Mouse (Mus musculus) testis, adult 2 months (tissue): ENCODE results near the gene Bdh1. TPM values are rescaled to one million over a fixed set of nuclear protein-coding genes. Genes with fewer than 3 reads are reported as not detected.

Experiments used
- H3K27ac ChIP-seq: fragments of 200-500 bp; 2 replicates; pipeline ENCODE4 v1.5.1; 2012; ENCODE audit warnings: low read depth, low read length; ENCODE audit not compliant: control insufficient read depth, insufficient read depth
- H3K27me3 ChIP-seq: fragments of 200-500 bp; 2 replicates; pipeline ENCODE4 v1.6.1; 2012; ENCODE audit warnings: mild to moderate bottlenecking, low read length, moderate library complexity; ENCODE audit not compliant: control insufficient read depth, insufficient read depth
- H3K36me3 ChIP-seq: fragments of 200-500 bp; 2 replicates; pipeline ENCODE4 v1.6.1; 2012; ENCODE audit warnings: mild to moderate bottlenecking, low read length; ENCODE audit not compliant: control insufficient read depth, insufficient read depth
- H3K4me1 ChIP-seq: fragments of 200-500 bp; 2 replicates; pipeline ENCODE4 v1.6.1; 2012; ENCODE audit warnings: low read length; ENCODE audit not compliant: control insufficient read depth, insufficient read depth
- H3K4me3 ChIP-seq: fragments of 200-500 bp; 2 replicates; pipeline ENCODE4 v1.5.1; 2012; ENCODE audit warnings: low read depth, mild to moderate bottlenecking, low read length, moderate library complexity, mixed read lengths; ENCODE audit not compliant: control insufficient read depth
- CTCF ChIP-seq: fragments of 200-500 bp; IDR thresholded peaks from 2 replicates; pipeline ENCODE4 v1.5.1; 2012; ENCODE audit warnings: low read depth, mild to moderate bottlenecking, inconsistent platforms, low read length, moderate library complexity; ENCODE audit not compliant: control insufficient read depth, insufficient read depth, insufficient replicate concordance
- POLR2A ChIP-seq: fragments of 200-500 bp; IDR thresholded peaks from 2 replicates; pipeline ENCODE4 v1.6.1; 2012; ENCODE audit warnings: low read depth, mild to moderate bottlenecking, inconsistent platforms, low read length, moderate library complexity; ENCODE audit not compliant: control insufficient read depth
- polyA plus RNA-seq: library from polyadenylated mRNA; depleted of rRNA; stranded (reverse); fragments of >200 nt; gene quantifications from 2 replicates; pipeline ENCODE4 v1.2.3, GENCODE M21; 2012

Bdh1 gene
- polyA plus RNA-seq, 1 experiment = 8.9 TPM

DNA sequence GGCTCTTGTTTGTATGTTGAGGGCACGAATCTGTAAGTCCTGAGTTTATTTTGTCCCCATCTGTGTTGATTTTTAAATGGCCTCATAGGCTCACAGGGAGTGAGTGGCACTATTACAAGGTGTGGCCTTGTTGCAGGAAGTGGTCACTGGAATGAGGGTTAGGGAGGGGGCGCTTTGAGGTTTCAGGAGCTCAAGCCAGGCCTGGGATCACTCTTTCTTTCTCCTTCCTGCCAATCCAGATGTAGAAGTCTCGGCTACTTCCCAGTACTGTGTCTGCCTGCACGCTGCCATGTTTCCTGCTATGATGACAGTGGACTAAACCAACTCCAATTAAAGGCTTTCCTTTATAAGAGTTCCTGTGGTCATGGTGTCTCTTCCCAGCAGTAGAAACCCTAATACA, 76.3 kb downstream of the Bdh1 start:
- Histone ChIP-seq H3K4me1 (no peaks in the 10 kb centered on the region), H3K4me3 (no peak overlapping the region), H3K27ac (no peak overlapping the region), H3K36me3 (no peaks in the 10 kb centered on the region), H3K27me3 (no peaks in the 10 kb centered on the region)
- TF ChIP-seq CTCF = no peak
- TF ChIP-seq POLR2A = no peak

GRCm38 (mm10) chr16:31499021-31499420, 76.9 kb downstream of the Bdh1 start:
- no peaks in the 10 kb centered on the region for H3K4me1 ChIP-seq
- no peak overlapping the region for H3K4me3 ChIP-seq
- no peaks in the 10 kb centered on the region for H3K36me3 ChIP-seq
- H3K27ac ChIP-seq = no peak overlapping the region
- TF ChIP-seq POLR2A = no peak
- no peak for TF ChIP-seq CTCF
- H3K27me3 ChIP-seq = no peaks in the 10 kb centered on the region

DNA sequence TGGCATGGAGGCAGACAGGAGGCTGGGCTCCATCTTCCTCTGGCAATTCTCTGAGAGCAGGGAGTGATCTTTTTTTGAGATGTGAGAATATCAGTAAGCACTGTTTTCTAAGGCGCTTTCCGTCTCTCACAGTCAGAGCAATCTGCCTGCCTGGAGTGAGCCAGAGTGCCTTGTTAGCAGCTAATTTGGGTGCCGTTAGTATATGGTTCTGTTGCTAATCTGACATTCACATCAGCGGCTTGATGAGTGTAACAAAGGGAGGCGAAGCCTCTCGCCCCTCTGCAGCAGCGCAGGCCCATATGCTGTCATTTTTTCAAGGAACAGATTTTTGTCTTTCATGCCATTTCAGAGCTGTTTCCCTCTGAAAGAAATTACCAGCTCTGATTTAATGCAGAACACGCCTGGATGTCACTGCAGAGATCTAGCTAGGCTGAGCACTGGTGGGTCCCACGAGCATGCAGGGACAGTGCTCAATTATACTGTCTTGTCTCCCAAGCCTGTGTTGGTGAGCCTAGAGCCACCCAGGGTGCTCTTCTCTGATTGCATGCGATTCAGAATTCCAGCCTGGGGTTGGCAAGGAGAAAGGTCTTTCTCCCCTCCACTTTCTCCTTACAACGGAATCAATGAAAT, 77.7 kb downstream of the Bdh1 start:
- H3K4me3 ChIP-seq = no peak overlapping the region
- H3K4me1 ChIP-seq = no peaks in the 10 kb centered on the region
- TF ChIP-seq CTCF (no peak), POLR2A (no peak)
- no peaks in the 10 kb centered on the region for H3K36me3 ChIP-seq
- no peaks in the 10 kb centered on the region for H3K27me3 ChIP-seq
- H3K27ac ChIP-seq = no peak overlapping the region

DNA sequence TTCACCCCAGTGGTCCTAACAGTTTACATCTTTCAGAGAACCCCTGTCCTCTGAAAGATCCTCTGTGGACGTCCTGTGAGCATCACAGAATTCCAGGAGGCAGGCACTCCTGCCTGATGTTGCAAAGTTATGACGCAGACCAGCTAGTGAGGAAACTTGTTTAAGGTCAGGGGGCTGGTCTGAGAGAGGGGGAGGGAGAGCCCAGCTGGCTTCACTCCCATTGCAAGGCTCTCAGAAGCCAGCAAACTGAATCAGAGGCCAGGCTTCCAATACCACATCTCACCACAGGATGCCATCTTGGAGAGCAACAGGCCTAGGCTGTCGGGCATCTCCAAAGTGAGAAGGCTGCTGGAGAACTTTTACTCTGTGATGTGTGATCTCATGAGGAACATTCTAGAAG, 78.5 kb downstream of the Bdh1 start:
- no peaks in the 10 kb centered on the region for H3K36me3 ChIP-seq
- no peak overlapping the region for H3K27ac ChIP-seq
- no peak overlapping the region for H3K4me3 ChIP-seq
- TF ChIP-seq POLR2A = no peak
- no peak for TF ChIP-seq CTCF
- no peaks in the 10 kb centered on the region for H3K27me3 ChIP-seq
- no peaks in the 10 kb centered on the region for H3K4me1 ChIP-seq

- H3K36me3 ChIP-seq = no peaks in the 10 kb centered on the region
- H3K4me1 ChIP-seq = no peaks in the 10 kb centered on the region
- H3K27me3 ChIP-seq = no peaks in the 10 kb centered on the region
- H3K27ac ChIP-seq = no peak overlapping the region
- TF ChIP-seq POLR2A = no peak
- H3K4me3 ChIP-seq = no peak overlapping the region
These were observed 79.1 kb downstream of the Bdh1 start for GRCm38 (mm10) chr16:31500969-31501750.

GRCm38 (mm10) chr16:31501751-31502365, 79.8 kb downstream of the Bdh1 start:
- Histone ChIP-seq H3K36me3 (no peaks in the 10 kb centered on the region), H3K27ac (no peak overlapping the region), H3K4me1 (peaks cover under 1% of the 10 kb centered on the region; the same call in 1 of the 2 replicates), H3K27me3 (no peaks in the 10 kb centered on the region), H3K4me3 (no peak overlapping the region)
- no peak for TF ChIP-seq POLR2A
- no peak for TF ChIP-seq CTCF

GRCm38 (mm10) chr16:31506665-31507456, 84.8 kb downstream of the Bdh1 start:
- H3K27me3 ChIP-seq = no peaks in the 10 kb centered on the region
- no peaks in the 10 kb centered on the region for H3K36me3 ChIP-seq
- H3K27ac ChIP-seq = no peak overlapping the region
- TF ChIP-seq POLR2A = no peak
- TF ChIP-seq CTCF = no peak
- peaks cover 9% of the 10 kb centered on the region for H3K4me1 ChIP-seq
- H3K4me3 ChIP-seq = no peak overlapping the region
